Mouse (Mus musculus) testis, postnatal 10 days (tissue): ENCODE data around the gene Gm10406.
"Not testable (repeated sequence)": the region's sequence is repeated elsewhere in the genome, so short reads cannot be mapped to it uniquely, and the experiment has no call there.

Source experiments
- DNase-seq: peaks from one replicate; pipeline ENCODE4 v3.0.0; 2021; ENCODE audit warnings: low spot score

The Gm10406 gene

DNA sequence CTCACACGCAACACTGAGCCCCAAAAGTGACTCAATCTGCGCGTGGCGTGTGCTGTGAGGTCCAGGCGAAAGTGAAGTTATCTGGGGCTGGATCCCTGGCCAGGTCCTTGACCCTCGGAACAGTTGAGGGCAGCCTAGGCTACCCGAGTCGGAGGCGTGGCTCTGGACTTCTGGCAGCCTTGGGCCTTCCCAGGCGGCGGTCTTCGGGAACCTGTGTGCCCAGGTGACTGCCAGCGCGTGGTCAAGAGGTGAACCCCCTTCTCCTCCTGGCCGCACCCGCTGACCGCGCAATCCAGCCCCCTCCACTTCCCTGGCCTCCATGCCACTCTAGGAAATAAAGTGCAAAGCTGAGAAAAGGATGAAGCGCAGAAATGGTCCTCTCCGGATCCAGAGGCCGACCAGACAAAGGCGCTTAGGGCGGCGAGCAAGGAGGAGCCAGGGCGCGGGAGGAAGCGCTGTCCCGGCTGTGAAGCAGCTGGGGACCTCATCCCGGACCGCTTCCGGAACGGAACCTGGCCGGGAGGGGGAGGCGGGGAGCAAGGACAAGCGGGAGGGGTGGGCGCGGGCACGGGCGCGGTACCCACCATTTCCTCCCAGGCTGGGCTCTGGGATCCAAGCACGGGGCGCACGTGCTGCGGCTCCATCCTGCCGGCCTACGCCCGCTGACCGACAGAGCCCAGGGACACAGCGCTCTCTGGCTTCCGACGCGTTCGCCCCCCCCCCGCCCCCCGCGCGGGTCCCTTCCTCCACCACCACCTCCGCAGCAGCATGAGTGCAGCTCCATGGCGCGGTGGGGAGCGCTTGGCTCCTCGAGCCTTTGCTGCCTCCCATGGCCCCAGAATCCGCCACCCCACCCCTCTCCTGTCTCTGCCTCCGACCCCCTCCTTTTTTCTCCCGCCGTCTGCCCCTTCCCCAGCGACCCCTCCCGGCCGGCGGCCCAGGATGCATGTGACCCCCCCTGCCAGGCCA is at the start of gene Gm10406:
TSS of gene Gm10406 (minus strand) at position 669 of the 969 bp plus-strand sequence.
- peak; percentile 40 for DNase-seq

DNA sequence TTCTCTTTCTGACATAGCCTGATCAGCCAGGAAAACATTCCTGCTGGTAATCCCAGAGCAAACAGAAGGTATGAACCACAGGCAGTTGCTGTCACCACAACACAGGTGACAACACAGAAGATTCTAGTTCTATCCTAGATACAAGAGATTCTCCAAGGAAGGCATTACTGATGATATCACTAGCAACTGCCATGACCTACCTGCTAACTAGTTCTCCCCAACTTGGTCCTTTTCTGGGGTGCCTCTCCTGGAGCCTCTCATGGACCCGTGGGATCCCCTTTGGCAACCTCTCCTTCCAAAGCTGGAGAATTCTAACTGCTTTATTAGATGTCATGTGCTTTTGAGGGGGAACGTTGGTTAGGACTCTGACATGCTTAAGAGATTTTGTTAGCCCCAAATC is 17.6 kb upstream of the Gm10406 start, which contains the start of gene Gm3685:
TSS of gene Gm3685 (minus strand) at position 101 of the 400 bp plus-strand sequence.
- not testable (repeated sequence) for DNase-seq

- peak; percentile 32 for DNase-seq
Measured at GRCm38 (mm10) chr14:7026274-7026673, 975 bp downstream of the Gm10406 start.

DNA sequence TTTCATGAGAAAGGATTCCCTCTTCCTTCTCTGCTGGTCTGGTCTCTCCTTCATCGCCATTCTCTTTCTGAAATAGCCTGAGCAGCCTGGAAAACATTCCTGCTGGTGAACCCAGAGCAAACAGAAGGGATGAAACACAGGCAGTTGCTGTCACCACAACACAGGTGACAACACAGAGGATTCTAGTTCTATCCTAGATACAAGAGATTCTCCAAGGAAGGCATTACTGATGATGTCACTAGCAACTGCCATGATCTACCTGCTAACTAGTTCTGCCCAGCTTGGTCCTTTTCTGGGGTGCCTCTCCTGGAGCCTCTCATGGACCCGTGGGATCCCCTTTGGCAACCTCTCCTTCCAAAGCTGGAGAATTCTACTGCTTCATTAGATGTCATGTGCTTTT is 53.5 kb downstream of the Gm10406 start, which contains the start of gene Gm6356:
TSS of gene Gm6356 (minus strand) at position 101 of the 400 bp plus-strand sequence.
- DNase-seq: not testable (repeated sequence)
